Mouse (Mus musculus): ENCODE data around the gene Tenm4. TPM values are rescaled to one million over a fixed set of nuclear protein-coding genes. Genes with fewer than 3 reads are reported as not detected.
A peak's percentile ranks its signal among the peaks of the same experiment; 100 is the strongest.

Gene Tenm4
- polyA plus RNA-seq, 1 experiment from 2014 or later, result 51.6 TPM

GRCm38 (mm10) chr7:96772966-96773365 is 601.9 kb downstream of the Tenm4 start:
- no peak overlapping the region for H3K27ac ChIP-seq (replicated peaks)
- peaks cover 31% of the 10 kb centered on the region for H3K4me1 ChIP-seq
- no peak overlapping the region for H3K4me2 ChIP-seq (replicated peaks)
- WGBS, result 74% methylated on average over 4 of the region's 4 CpGs
- H3K36me3 ChIP-seq, result 0 out of 2 replicates have a peak, but pooled peaks cover 8% of the 10 kb centered on the region
- no peaks in the 10 kb centered on the region for H3K9me3 ChIP-seq (replicated peaks)
- no peak overlapping the region for H3K9ac ChIP-seq
- no peak for ATAC-seq (ENCODE audit: insufficient number of reproducible peaks, low FRiP score, low TSS enrichment, low read depth)
- H3K4me3 ChIP-seq (replicated peaks), result no peak overlapping the region
- no peaks in the 10 kb centered on the region for H3K27me3 ChIP-seq

GRCm38 (mm10) chr7:96773585-96774225 is 602.7 kb downstream of the Tenm4 start:
- Histone ChIP-seq H3K9ac (no peak overlapping the region), H3K27ac (replicated peaks) (peak overlapping the region; percentile 65; the same call in 1 of the 2 replicates), H3K9me3 (replicated peaks) (no peaks in the 10 kb centered on the region), H3K4me2 (replicated peaks) (no peak overlapping the region), H3K36me3 (0 out of 2 replicates have a peak, but pooled peaks cover 8% of the 10 kb centered on the region), H3K27me3 (no peaks in the 10 kb centered on the region), H3K4me3 (replicated peaks) (no peak overlapping the region), H3K4me1 (peaks cover 31% of the 10 kb centered on the region)
- 0 out of 2 replicates have a peak, but pooled peaks have one; percentile 17 for ATAC-seq (ENCODE audit: insufficient number of reproducible peaks, low FRiP score, low TSS enrichment, low read depth)
- WGBS, result 77% methylated on average over 17 of the region's 17 CpGs

DNA sequence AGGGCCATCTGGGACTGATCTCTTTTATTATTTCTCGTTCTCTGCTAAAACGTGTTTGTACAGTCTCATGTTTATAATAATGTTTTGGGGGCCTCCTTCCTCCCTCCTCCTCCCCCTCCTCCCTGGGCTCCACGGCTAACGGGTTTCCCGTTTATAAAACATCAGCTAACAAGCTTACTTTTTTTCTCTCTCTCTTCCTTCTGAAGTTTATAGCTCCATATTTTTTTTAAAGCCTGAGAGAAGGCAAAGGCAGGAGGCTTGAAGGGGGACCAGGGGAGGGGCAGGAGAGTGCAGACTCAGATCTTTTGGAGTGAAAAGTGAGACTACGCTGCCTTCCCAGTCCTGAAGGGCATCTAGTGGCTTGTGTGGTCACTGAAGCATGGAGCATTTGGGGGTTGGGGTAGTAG is 604.0 kb downstream of the Tenm4 start:
- ATAC-seq (ENCODE audit: insufficient number of reproducible peaks, low FRiP score, low TSS enrichment, low read depth), result peak; percentile 34; the same call in 1 of the 2 replicates

GRCm38 (mm10) chr7:96777938-96778600 is 607.0 kb downstream of the Tenm4 start:
- peaks cover 25% of the 10 kb centered on the region for H3K4me1 ChIP-seq
- H3K9me3 ChIP-seq (replicated peaks), result no peaks in the 10 kb centered on the region
- no peak for ATAC-seq (ENCODE audit: insufficient number of reproducible peaks, low FRiP score, low TSS enrichment, low read depth)

More for the DNA sequence above, 604.0 kb downstream of the Tenm4 start:
- Histone ChIP-seq H3K9me3 (replicated peaks) (no peaks in the 10 kb centered on the region), H3K4me3 (replicated peaks) (no peak overlapping the region), H3K4me2 (replicated peaks) (no peak overlapping the region), H3K4me1 (peaks cover 25% of the 10 kb centered on the region), H3K9ac (no peak overlapping the region), H3K27ac (replicated peaks) (peak overlapping the region; percentile 65; the same call in 1 of the 2 replicates), H3K36me3 (0 out of 2 replicates have a peak, but pooled peaks cover 8% of the 10 kb centered on the region), H3K27me3 (no peaks in the 10 kb centered on the region)
- 10% methylated on average over 6 of the region's 6 CpGs for WGBS

DNA sequence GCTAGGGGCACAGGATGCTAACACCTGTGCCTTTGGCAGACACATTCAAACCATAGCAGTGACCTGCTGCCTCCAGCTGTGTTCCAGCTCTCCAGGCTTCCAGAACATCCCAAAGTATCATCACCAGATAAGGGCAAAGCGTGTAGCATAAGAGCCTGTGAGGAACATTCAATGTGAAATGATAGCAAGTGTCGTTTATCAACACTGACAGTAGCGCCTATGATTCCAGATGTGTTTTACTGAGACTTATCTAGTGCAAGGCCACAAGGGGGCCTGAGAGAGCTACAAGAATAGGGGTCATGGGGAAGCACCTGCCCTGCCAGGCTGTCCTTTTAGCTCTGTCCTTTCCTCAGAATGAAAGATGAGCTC is 607.5 kb downstream of the Tenm4 start:
- H3K27ac ChIP-seq (replicated peaks), result no peak overlapping the region
- no peaks in the 10 kb centered on the region for H3K9me3 ChIP-seq (replicated peaks)
- H3K4me1 ChIP-seq, result peaks cover 22% of the 10 kb centered on the region
- no peaks in the 10 kb centered on the region for H3K27me3 ChIP-seq
- WGBS, result 71% methylated on average over 3 of the region's 3 CpGs
- no peak for ATAC-seq (ENCODE audit: insufficient number of reproducible peaks, low FRiP score, low TSS enrichment, low read depth)
- H3K36me3 ChIP-seq, result no peaks in the 10 kb centered on the region
- no peak overlapping the region for H3K9ac ChIP-seq
- no peak overlapping the region for H3K4me3 ChIP-seq (replicated peaks)
- H3K4me2 ChIP-seq (replicated peaks), result no peak overlapping the region

More at GRCm38 (mm10) chr7:96777938-96778600, 607.0 kb downstream of the Tenm4 start:
- H3K27ac ChIP-seq (replicated peaks), result no peak overlapping the region
- H3K36me3 ChIP-seq, result 0 out of 2 replicates have a peak, but pooled peaks cover under 1% of the 10 kb centered on the region
- no peak overlapping the region for H3K9ac ChIP-seq
- no peak overlapping the region for H3K4me3 ChIP-seq (replicated peaks)
- H3K4me2 ChIP-seq (replicated peaks), result no peak overlapping the region
- WGBS, result 84% methylated on average over 8 of the region's 8 CpGs
- no peaks in the 10 kb centered on the region for H3K27me3 ChIP-seq

GRCm38 (mm10) chr7:96780556-96780955 is 609.5 kb downstream of the Tenm4 start:
- H3K4me3 ChIP-seq (replicated peaks), result no peak overlapping the region
- no peaks in the 10 kb centered on the region for H3K36me3 ChIP-seq
- ATAC-seq (ENCODE audit: insufficient number of reproducible peaks, low FRiP score, low TSS enrichment, low read depth), result no peak
- H3K27me3 ChIP-seq, result no peaks in the 10 kb centered on the region
- H3K9me3 ChIP-seq (replicated peaks), result no peaks in the 10 kb centered on the region
- peaks cover 2% of the 10 kb centered on the region for H3K4me1 ChIP-seq
- H3K9ac ChIP-seq, result no peak overlapping the region
- 83% methylated on average over 1 of the region's 1 CpGs for WGBS
- no peak overlapping the region for H3K27ac ChIP-seq (replicated peaks)
- H3K4me2 ChIP-seq (replicated peaks), result no peak overlapping the region

- Histone ChIP-seq H3K27ac (replicated peaks) (no peak overlapping the region), H3K9me3 (replicated peaks) (no peaks in the 10 kb centered on the region), H3K9ac (no peak overlapping the region), H3K36me3 (no peaks in the 10 kb centered on the region), H3K4me1 (no peaks in the 10 kb centered on the region), H3K27me3 (no peaks in the 10 kb centered on the region), H3K4me3 (replicated peaks) (no peak overlapping the region), H3K4me2 (replicated peaks) (no peak overlapping the region)
- ATAC-seq (ENCODE audit: insufficient number of reproducible peaks, low FRiP score, low TSS enrichment, low read depth), result no peak
- 77% methylated on average over 6 of the region's 6 CpGs for WGBS
These were observed 610.0 kb downstream of the Tenm4 start for GRCm38 (mm10) chr7:96781068-96781467.

DNA sequence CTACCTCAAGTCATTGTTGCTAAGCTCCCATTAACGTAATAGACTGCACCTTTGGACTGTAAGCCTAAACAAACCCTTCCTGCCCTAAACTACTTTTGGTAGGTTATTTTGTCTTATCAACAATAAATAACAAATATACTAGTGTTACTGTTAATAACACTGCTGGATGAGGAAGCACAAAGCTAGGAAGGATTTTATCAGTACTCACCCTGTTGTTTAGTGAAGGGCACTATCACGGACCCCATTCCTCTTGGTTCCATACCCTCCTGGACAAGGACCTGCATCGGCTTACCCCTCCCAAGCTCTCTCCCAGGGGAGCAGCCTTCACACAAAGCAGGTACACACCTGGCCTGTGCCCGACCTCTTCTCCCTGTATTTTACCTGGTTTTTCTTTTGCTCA is 611.6 kb downstream of the Tenm4 start:
- Histone ChIP-seq H3K4me1 (no peaks in the 10 kb centered on the region), H3K27ac (replicated peaks) (no peak overlapping the region), H3K36me3 (no peaks in the 10 kb centered on the region), H3K4me3 (replicated peaks) (no peak overlapping the region), H3K9me3 (replicated peaks) (no peaks in the 10 kb centered on the region), H3K9ac (no peak overlapping the region), H3K27me3 (no peaks in the 10 kb centered on the region), H3K4me2 (replicated peaks) (no peak overlapping the region)
- 96% methylated on average over 4 of the region's 4 CpGs for WGBS
- no peak for ATAC-seq (ENCODE audit: insufficient number of reproducible peaks, low FRiP score, low TSS enrichment, low read depth)

- Histone ChIP-seq H3K9me3 (replicated peaks) (no peaks in the 10 kb centered on the region), H3K27ac (replicated peaks) (no peak overlapping the region), H3K27me3 (no peaks in the 10 kb centered on the region), H3K9ac (no peak overlapping the region), H3K4me2 (replicated peaks) (no peak overlapping the region), H3K36me3 (no peaks in the 10 kb centered on the region), H3K4me3 (replicated peaks) (no peak overlapping the region), H3K4me1 (no peaks in the 10 kb centered on the region)
- WGBS, result 32% methylated on average over 9 of the region's 9 CpGs
- no peak for ATAC-seq (ENCODE audit: insufficient number of reproducible peaks, low FRiP score, low TSS enrichment, low read depth)
These were observed 614.8 kb downstream of the Tenm4 start for GRCm38 (mm10) chr7:96785808-96786207.

DNA sequence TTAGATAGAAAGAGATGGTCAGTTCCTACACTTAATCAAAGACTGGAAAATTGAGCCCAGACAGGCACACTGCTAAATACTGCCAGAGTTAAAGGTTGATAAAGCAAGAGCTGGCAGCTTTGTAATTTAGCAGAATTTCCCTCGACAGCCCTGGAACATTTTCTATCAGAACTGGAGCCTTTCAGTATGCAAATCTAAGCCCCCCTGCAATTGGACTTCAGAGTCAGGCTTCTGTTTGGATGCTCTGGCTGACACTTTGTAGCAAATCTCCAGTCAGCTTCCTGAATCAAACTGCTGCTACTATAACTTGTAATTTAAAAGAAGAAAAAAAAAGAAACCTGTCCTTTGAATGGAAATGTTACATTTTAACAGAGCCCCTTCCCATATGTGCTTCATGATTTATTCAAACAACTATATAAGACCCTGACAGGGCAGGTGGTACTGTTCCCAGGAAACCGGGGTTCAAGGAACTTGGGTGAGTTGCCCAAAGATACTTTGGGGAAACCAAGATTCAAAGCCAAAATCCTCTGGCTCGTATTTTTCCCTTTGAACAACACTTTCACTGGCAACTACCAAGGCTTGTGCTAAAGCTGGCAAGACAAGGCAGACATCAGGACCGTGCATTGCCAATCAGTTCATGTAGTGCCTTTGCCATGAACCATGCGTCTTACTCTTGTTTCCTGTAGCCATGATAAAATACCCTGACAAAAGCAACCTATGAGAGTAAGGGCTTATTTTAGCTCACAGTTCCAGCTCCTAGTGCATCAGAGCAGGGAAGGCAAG is 615.4 kb downstream of the Tenm4 start:
- no peak overlapping the region for H3K27ac ChIP-seq (replicated peaks)
- no peaks in the 10 kb centered on the region for H3K9me3 ChIP-seq (replicated peaks)
- no peak overlapping the region for H3K4me3 ChIP-seq (replicated peaks)
- no peaks in the 10 kb centered on the region for H3K4me1 ChIP-seq
- no peaks in the 10 kb centered on the region for H3K27me3 ChIP-seq
- WGBS, result 73% methylated on average over 5 of the region's 5 CpGs
- H3K9ac ChIP-seq, result no peak overlapping the region
- H3K4me2 ChIP-seq (replicated peaks), result no peak overlapping the region
- no peaks in the 10 kb centered on the region for H3K36me3 ChIP-seq
- ATAC-seq (ENCODE audit: insufficient number of reproducible peaks, low FRiP score, low TSS enrichment, low read depth), result no peak

GRCm38 (mm10) chr7:96788135-96788534 is 617.1 kb downstream of the Tenm4 start:
- 70% methylated on average over 4 of the region's 4 CpGs for WGBS
- ATAC-seq (ENCODE audit: insufficient number of reproducible peaks, low FRiP score, low TSS enrichment, low read depth), result no peak; the same call in 1 of the 2 replicates
- Histone ChIP-seq H3K4me2 (replicated peaks) (no peak overlapping the region), H3K9ac (no peak overlapping the region), H3K27ac (replicated peaks) (no peak overlapping the region), H3K4me1 (no peaks in the 10 kb centered on the region), H3K36me3 (no peaks in the 10 kb centered on the region), H3K4me3 (replicated peaks) (no peak overlapping the region), H3K27me3 (no peaks in the 10 kb centered on the region), H3K9me3 (replicated peaks) (no peaks in the 10 kb centered on the region)

Measured in embryonic facial prominence, embryonic 15.5 days (tissue).